Mouse (Mus musculus): ENCODE measurements at regions not wholly inside any gene's neighbourhood (a gene's known extent, or its start where the extent isn't known, plus 50 kb on each side); places are given as distances from the start of the nearest gene placed in this dataset.

GRCm38 (mm10) chr3:130905101-130905500 is 174.9 kb upstream of the Rpl34 start:
- no peak for TF ChIP-seq EP300 (IDR thresholded peaks at IDR 0.05; ENCODE audit: insufficient read depth, low read depth, low read length)
- no peak for TF ChIP-seq CTCF (IDR thresholded peaks at IDR 0.05)
- no peak for TF ChIP-seq POLR2A (IDR thresholded peaks at IDR 0.05; ENCODE audit: insufficient read depth, low read depth, low read length)
- no peaks in the 10 kb centered on the region for H3K79me2 ChIP-seq (replicated peaks; ENCODE audit: control insufficient read depth, insufficient read depth, low read length)
- no peaks in the 10 kb centered on the region for H3K27me3 ChIP-seq (ENCODE audit: control insufficient read depth, insufficient read depth, low read length)
- intact Hi-C loops (cut with DNase I) = no loop called here
- no peak overlapping the region for H3K4me3 ChIP-seq
- no peak overlapping the region for H3K9ac ChIP-seq (ENCODE audit: low read depth, low read length)
- H3K36me3 ChIP-seq (ENCODE audit: control insufficient read depth, insufficient read depth, low read length) = no peaks in the 10 kb centered on the region
- H3K4me1 ChIP-seq (ENCODE audit: control insufficient read depth, insufficient read depth, low read length) = no peaks in the 10 kb centered on the region; the same call in 1 of the 2 replicates
- H3K27ac ChIP-seq = no peak overlapping the region
- WGBS = 31% methylated on average over 8 of the region's 8 CpGs
- no peak for DNase-seq

- H3K27ac ChIP-seq = no peak overlapping the region
- no peaks in the 10 kb centered on the region for H3K79me2 ChIP-seq (replicated peaks; ENCODE audit: control insufficient read depth, insufficient read depth, low read length)
- no peak overlapping the region for H3K9ac ChIP-seq (ENCODE audit: low read depth, low read length)
- H3K36me3 ChIP-seq (ENCODE audit: control insufficient read depth, insufficient read depth, low read length) = no peaks in the 10 kb centered on the region
- TF ChIP-seq CTCF (IDR thresholded peaks at IDR 0.05) = no peak
- TF ChIP-seq EP300 (IDR thresholded peaks at IDR 0.05; ENCODE audit: insufficient read depth, low read depth, low read length) = no peak
- no peak for TF ChIP-seq POLR2A (IDR thresholded peaks at IDR 0.05; ENCODE audit: insufficient read depth, low read depth, low read length)
- no peak for DNase-seq
- no peaks in the 10 kb centered on the region; the same call in 1 of the 2 replicates for H3K4me1 ChIP-seq (ENCODE audit: control insufficient read depth, insufficient read depth, low read length)
- WGBS = 85% methylated on average over 7 of the region's 7 CpGs
- no peak overlapping the region for H3K4me3 ChIP-seq
- intact Hi-C loops (cut with DNase I) = no loop called here
- H3K27me3 ChIP-seq (ENCODE audit: control insufficient read depth, insufficient read depth, low read length) = no peaks in the 10 kb centered on the region
These were observed 173.1 kb upstream of the Rpl34 start for GRCm38 (mm10) chr3:130903329-130903728.

GRCm38 (mm10) chr3:130902376-130902775 is 172.2 kb upstream of the Rpl34 start:
- Histone ChIP-seq H3K36me3 (ENCODE audit: control insufficient read depth, insufficient read depth, low read length) (no peaks in the 10 kb centered on the region), H3K4me1 (ENCODE audit: control insufficient read depth, insufficient read depth, low read length) (no peaks in the 10 kb centered on the region; the same call in 1 of the 2 replicates), H3K27me3 (ENCODE audit: control insufficient read depth, insufficient read depth, low read length) (no peaks in the 10 kb centered on the region), H3K79me2 (replicated peaks; ENCODE audit: control insufficient read depth, insufficient read depth, low read length) (no peaks in the 10 kb centered on the region), H3K9ac (ENCODE audit: low read depth, low read length) (no peak overlapping the region), H3K4me3 (no peak overlapping the region), H3K27ac (no peak overlapping the region)
- WGBS = 89% methylated on average over 7 of the region's 7 CpGs
- DNase-seq = no peak
- intact Hi-C loops (cut with DNase I) = no loop called here
- TF ChIP-seq EP300 (IDR thresholded peaks at IDR 0.05; ENCODE audit: insufficient read depth, low read depth, low read length) (no peak), CTCF (IDR thresholded peaks at IDR 0.05) (no peak), POLR2A (IDR thresholded peaks at IDR 0.05; ENCODE audit: insufficient read depth, low read depth, low read length) (no peak)

- Histone ChIP-seq H3K27me3 (ENCODE audit: control insufficient read depth, insufficient read depth, low read length) (no peaks in the 10 kb centered on the region), H3K4me3 (no peak overlapping the region), H3K9ac (ENCODE audit: low read depth, low read length) (no peak overlapping the region), H3K27ac (no peak overlapping the region), H3K4me1 (ENCODE audit: control insufficient read depth, insufficient read depth, low read length) (no peaks in the 10 kb centered on the region; the same call in 1 of the 2 replicates), H3K36me3 (ENCODE audit: control insufficient read depth, insufficient read depth, low read length) (no peaks in the 10 kb centered on the region), H3K79me2 (replicated peaks; ENCODE audit: control insufficient read depth, insufficient read depth, low read length) (no peaks in the 10 kb centered on the region)
- TF ChIP-seq EP300 (IDR thresholded peaks at IDR 0.05; ENCODE audit: insufficient read depth, low read depth, low read length) (no peak), CTCF (IDR thresholded peaks at IDR 0.05) (no peak), POLR2A (IDR thresholded peaks at IDR 0.05; ENCODE audit: insufficient read depth, low read depth, low read length) (no peak)
- 68% methylated on average over 12 of the region's 12 CpGs for WGBS
- intact Hi-C loops (cut with DNase I) = no loop called here
- no peak for DNase-seq
These were observed 171.1 kb upstream of the Rpl34 start for GRCm38 (mm10) chr3:130901343-130901742.

GRCm38 (mm10) chr3:130900846-130901245 is 170.6 kb upstream of the Rpl34 start:
- Histone ChIP-seq H3K27ac (no peak overlapping the region), H3K4me1 (ENCODE audit: control insufficient read depth, insufficient read depth, low read length) (no peaks in the 10 kb centered on the region; the same call in 1 of the 2 replicates), H3K4me3 (no peak overlapping the region), H3K9ac (ENCODE audit: low read depth, low read length) (no peak overlapping the region), H3K36me3 (ENCODE audit: control insufficient read depth, insufficient read depth, low read length) (no peaks in the 10 kb centered on the region), H3K79me2 (replicated peaks; ENCODE audit: control insufficient read depth, insufficient read depth, low read length) (no peaks in the 10 kb centered on the region), H3K27me3 (ENCODE audit: control insufficient read depth, insufficient read depth, low read length) (no peaks in the 10 kb centered on the region)
- no peak for TF ChIP-seq EP300 (IDR thresholded peaks at IDR 0.05; ENCODE audit: insufficient read depth, low read depth, low read length)
- TF ChIP-seq CTCF (IDR thresholded peaks at IDR 0.05) = no peak
- TF ChIP-seq POLR2A (IDR thresholded peaks at IDR 0.05; ENCODE audit: insufficient read depth, low read depth, low read length) = no peak
- 85% methylated on average over 6 of the region's 6 CpGs for WGBS
- DNase-seq = no peak
- intact Hi-C loops (cut with DNase I) = no loop called here

GRCm38 (mm10) chr3:130900054-130900840 is 170.0 kb upstream of the Rpl34 start:
- intact Hi-C loops (cut with DNase I) = no loop called here
- DNase-seq = peak; percentile 28 to 42
- Histone ChIP-seq H3K9ac (ENCODE audit: low read depth, low read length) (no peak overlapping the region), H3K4me1 (ENCODE audit: control insufficient read depth, insufficient read depth, low read length) (no peaks in the 10 kb centered on the region; the same call in 1 of the 2 replicates), H3K4me3 (no peak overlapping the region), H3K36me3 (ENCODE audit: control insufficient read depth, insufficient read depth, low read length) (no peaks in the 10 kb centered on the region), H3K27me3 (ENCODE audit: control insufficient read depth, insufficient read depth, low read length) (no peaks in the 10 kb centered on the region), H3K27ac (no peak overlapping the region), H3K79me2 (replicated peaks; ENCODE audit: control insufficient read depth, insufficient read depth, low read length) (no peaks in the 10 kb centered on the region)
- 36% methylated on average over 30 of the region's 30 CpGs for WGBS
- TF ChIP-seq CTCF (IDR thresholded peaks at IDR 0.05) (no peak), POLR2A (IDR thresholded peaks at IDR 0.05; ENCODE audit: insufficient read depth, low read depth, low read length) (no peak), EP300 (IDR thresholded peaks at IDR 0.05; ENCODE audit: insufficient read depth, low read depth, low read length) (no peak)

Measured in heart, adult 2 months (tissue).